Mouse (Mus musculus) C2C12 (cell line): ENCODE measurements around the gene 2810408A11Rik. TPM values are rescaled to one million over a fixed set of nuclear protein-coding genes. Genes with fewer than 3 reads are reported as not detected.

Source experiments
- H3K27me3 ChIP-seq: one replicate; pipeline ENCODE4 v1.6.1; 2011; ENCODE audit not compliant: control insufficient read depth, insufficient read depth, insufficient read length
- H3K36me3 ChIP-seq: one replicate; pipeline ENCODE4 v1.6.1; 2011; ENCODE audit not compliant: control insufficient read depth, insufficient read depth
- H3K4me3 ChIP-seq: one replicate; pipeline ENCODE4 v1.5.1; 2011; ENCODE audit warnings: mild to moderate bottlenecking, control low read depth; ENCODE audit not compliant: poor library complexity, insufficient read depth, severe bottlenecking
- H3K79me2 ChIP-seq: one replicate; pipeline ENCODE4 v1.6.1; 2011; ENCODE audit not compliant: control insufficient read depth, insufficient read depth
- H3K79me3 ChIP-seq: one replicate; pipeline ENCODE4 v1.6.1; 2011; ENCODE audit warnings: low read depth, control low read depth
- H3ac ChIP-seq: one replicate; pipeline ENCODE3; 2011; ENCODE audit warnings: low read depth; ENCODE audit not compliant: control insufficient read depth, insufficient read length
- CEBPB ChIP-seq: IDR thresholded peaks from one replicate; pipeline ENCODE4 v1.6.1; 2011; ENCODE audit warnings: low read depth, mild to moderate bottlenecking, control low read depth, moderate library complexity
- CTCF ChIP-seq: IDR thresholded peaks from one replicate; pipeline ENCODE4 v1.5.1; 2011; ENCODE audit not compliant: control insufficient read depth, insufficient read depth, insufficient read length
- FOSL1 ChIP-seq: IDR thresholded peaks from one replicate; pipeline ENCODE4 v1.8.0; 2011; ENCODE audit warnings: mild to moderate bottlenecking, low read length; ENCODE audit not compliant: poor library complexity, insufficient read depth, severe bottlenecking
- MAX ChIP-seq: IDR thresholded peaks from one replicate; pipeline ENCODE4 v1.6.1; 2011; ENCODE audit warnings: mild to moderate bottlenecking, control low read depth
- MYOD1 ChIP-seq: IDR thresholded peaks from one replicate; pipeline ENCODE4 v1.6.1; 2011; ENCODE audit warnings: low read depth; ENCODE audit not compliant: control insufficient read depth, insufficient read length
- MYOG ChIP-seq: IDR thresholded peaks from one replicate; pipeline ENCODE4 v1.6.1; 2011; ENCODE audit not compliant: control insufficient read depth, insufficient read length; ENCODE audit errors: extremely low read depth
- USF1 ChIP-seq: IDR thresholded peaks from one replicate; pipeline ENCODE4 v1.6.1; 2011; ENCODE audit warnings: low read depth, mild to moderate bottlenecking, control low read depth, moderate library complexity
- polyA plus RNA-seq: library from polyadenylated mRNA; unstranded; fragments of >200 nt; fragmentation: generic; extraction: Trizol; gene quantifications from one replicate; pipeline ENCODE4 v1.2.1, GENCODE M21; 2012; ENCODE audit warnings: missing spikeins

2810408A11Rik gene
- polyA plus RNA-seq, 1 experiment: 2.4 TPM

DNA sequence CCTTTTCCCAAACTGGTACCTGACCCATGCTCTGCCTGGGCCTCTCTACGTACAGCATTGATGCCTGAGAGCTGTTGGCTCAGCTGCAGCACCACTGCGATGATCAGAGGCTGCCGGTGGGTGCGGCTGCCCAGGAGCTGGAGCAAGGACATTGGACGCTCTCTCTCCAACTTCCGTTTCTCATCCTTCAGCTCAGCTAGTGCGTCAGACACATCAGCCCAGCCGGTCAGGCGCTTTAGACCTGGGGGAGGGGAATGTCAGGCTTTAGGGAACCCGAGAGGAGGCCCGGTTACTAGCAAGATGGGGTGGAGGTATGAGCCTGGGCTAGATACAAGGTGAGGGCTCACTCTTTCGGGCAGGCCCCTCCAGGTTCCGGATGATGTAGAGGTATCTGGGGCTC lies 44.4 kb upstream of the 2810408A11Rik start:
- H3K79me3 ChIP-seq: no peaks in the 10 kb centered on the region
- H3K79me2 ChIP-seq: no peaks in the 10 kb centered on the region
- no peak overlapping the region for H3K4me3 ChIP-seq
- H3K27me3 ChIP-seq: peaks cover 16% of the 10 kb centered on the region
- no peak overlapping the region for H3ac ChIP-seq
- H3K36me3 ChIP-seq: no peaks in the 10 kb centered on the region
- TF ChIP-seq CEBPB (no peak), MAX (no peak), FOSL1 (no peak), MYOD1 (no peak), MYOG (no peak), CTCF (no peak), USF1 (no peak)

GRCm38 (mm10) chr11:69940962-69941361 lies 40.2 kb upstream of the 2810408A11Rik start:
- H3K4me3 ChIP-seq: no peak overlapping the region
- H3ac ChIP-seq: no peak overlapping the region
- no peaks in the 10 kb centered on the region for H3K36me3 ChIP-seq
- H3K27me3 ChIP-seq: peaks cover 52% of the 10 kb centered on the region
- TF ChIP-seq CTCF (no peak), CEBPB (no peak)
- no peaks in the 10 kb centered on the region for H3K79me2 ChIP-seq
- no peaks in the 10 kb centered on the region for H3K79me3 ChIP-seq

- Histone ChIP-seq H3K27me3 (peaks cover 61% of the 10 kb centered on the region), H3K4me3 (no peak overlapping the region)
- TF ChIP-seq USF1: no peak
- no peak for TF ChIP-seq CEBPB
- no peak for TF ChIP-seq MYOD1
- TF ChIP-seq MYOG: no peak
- TF ChIP-seq MAX: no peak
- no peak for TF ChIP-seq FOSL1
- TF ChIP-seq CTCF: no peak
Measured at GRCm38 (mm10) chr11:69939731-69940130, 38.9 kb upstream of the 2810408A11Rik start.

DNA sequence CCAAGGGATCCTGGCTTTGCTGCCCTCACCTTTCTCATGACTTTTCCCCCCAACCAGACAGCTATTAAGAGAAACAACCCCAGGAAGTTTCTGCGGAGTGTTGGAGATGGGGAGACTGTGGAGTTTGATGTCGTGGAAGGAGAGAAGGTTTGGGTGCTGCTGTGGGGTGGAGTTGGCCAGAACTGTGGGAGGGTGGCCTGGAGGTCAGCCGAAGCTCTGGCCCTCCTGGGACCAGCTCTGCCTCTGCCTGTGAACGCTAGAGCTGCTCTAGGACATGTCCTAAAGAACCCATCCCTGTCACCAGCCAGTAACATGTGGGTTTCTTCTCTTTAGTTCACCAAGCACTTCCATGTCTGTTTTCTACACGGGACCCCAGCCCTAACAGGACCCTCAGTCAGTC lies 38.4 kb upstream of the 2810408A11Rik start:
- Histone ChIP-seq H3K79me3 (no peaks in the 10 kb centered on the region), H3K4me3 (no peak overlapping the region), H3K36me3 (no peaks in the 10 kb centered on the region), H3K79me2 (no peaks in the 10 kb centered on the region), H3K27me3 (peaks cover 61% of the 10 kb centered on the region), H3ac (no peak overlapping the region)
- no peak for TF ChIP-seq MYOD1
- no peak for TF ChIP-seq CTCF
- TF ChIP-seq USF1: no peak
- no peak for TF ChIP-seq CEBPB
- no peak for TF ChIP-seq FOSL1
- TF ChIP-seq MAX: no peak
- no peak for TF ChIP-seq MYOG

More at GRCm38 (mm10) chr11:69939731-69940130, 38.9 kb upstream of the 2810408A11Rik start:
- Histone ChIP-seq H3K79me2 (no peaks in the 10 kb centered on the region), H3ac (no peak overlapping the region), H3K36me3 (no peaks in the 10 kb centered on the region), H3K79me3 (no peaks in the 10 kb centered on the region)

DNA sequence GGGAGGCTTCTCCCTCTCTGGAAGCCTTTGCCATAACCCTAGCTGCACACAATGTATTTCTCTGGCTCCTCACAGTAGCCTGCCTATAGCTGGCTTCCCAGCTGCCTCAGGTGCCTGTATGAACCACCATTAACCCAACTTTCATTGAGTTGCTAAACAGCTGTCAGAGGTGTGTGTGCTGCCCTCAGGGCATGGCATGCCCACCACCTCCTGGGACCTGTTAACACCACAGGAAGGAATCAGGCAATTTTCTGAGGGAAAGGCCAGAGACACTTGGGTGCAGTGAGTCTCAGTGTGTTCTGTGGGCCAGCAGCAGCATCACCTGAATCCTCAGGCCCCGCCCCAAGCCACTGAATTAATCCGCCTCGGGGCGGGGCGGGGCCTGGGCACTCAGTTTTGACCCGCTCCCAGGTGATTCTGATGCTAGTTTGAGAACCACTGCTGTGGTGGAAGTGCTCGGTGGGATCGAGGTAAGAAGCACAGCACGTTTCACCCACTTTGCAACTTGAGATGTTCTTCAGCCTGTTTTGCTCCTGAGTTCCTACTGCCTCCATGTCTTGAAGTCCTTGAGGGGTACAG lies 37.7 kb upstream of the 2810408A11Rik start:
- peaks cover 61% of the 10 kb centered on the region for H3K27me3 ChIP-seq
- TF ChIP-seq CEBPB: no peak
- no peak for TF ChIP-seq CTCF
- no peak for TF ChIP-seq FOSL1
- no peak for TF ChIP-seq MYOG
- no peak for TF ChIP-seq MAX
- TF ChIP-seq USF1: no peak
- TF ChIP-seq MYOD1: no peak

DNA sequence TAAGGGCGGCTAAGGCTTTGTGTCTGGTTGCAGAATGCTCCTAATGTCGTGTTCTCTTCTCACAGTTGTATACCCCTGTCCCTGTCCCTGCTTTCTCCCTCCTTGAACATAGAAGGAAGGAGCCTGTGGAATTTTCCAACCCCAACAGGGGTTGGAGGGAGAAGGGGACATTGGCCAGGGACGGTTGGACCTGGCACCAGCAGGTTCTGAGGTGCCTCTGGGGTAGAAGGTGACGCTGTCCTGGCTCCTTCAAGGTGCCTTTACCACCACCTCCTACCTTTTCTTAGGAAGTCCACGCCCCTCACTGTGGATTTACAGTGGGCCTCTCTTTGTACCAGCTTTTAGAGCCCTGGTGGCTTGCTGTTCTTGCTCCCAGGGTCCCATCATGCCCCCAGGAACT lies 37.0 kb upstream of the 2810408A11Rik start:
- Histone ChIP-seq H3K36me3 (no peaks in the 10 kb centered on the region), H3K79me2 (no peaks in the 10 kb centered on the region), H3ac (no peak overlapping the region), H3K79me3 (no peaks in the 10 kb centered on the region), H3K27me3 (peaks cover 56% of the 10 kb centered on the region), H3K4me3 (no peak overlapping the region)
- no peak for TF ChIP-seq MYOD1
- no peak for TF ChIP-seq USF1
- no peak for TF ChIP-seq CEBPB
- TF ChIP-seq MAX: no peak
- TF ChIP-seq CTCF: no peak
- no peak for TF ChIP-seq FOSL1
- TF ChIP-seq MYOG: no peak

More for the DNA sequence above, 37.7 kb upstream of the 2810408A11Rik start:
- no peaks in the 10 kb centered on the region for H3K79me2 ChIP-seq
- H3K4me3 ChIP-seq: no peak overlapping the region
- no peaks in the 10 kb centered on the region for H3K79me3 ChIP-seq
- no peaks in the 10 kb centered on the region for H3K36me3 ChIP-seq
- no peak overlapping the region for H3ac ChIP-seq
